In genomic region chr13:112058218-112058617, GRCm38 (mm10) we compare ENCODE assay signal across 12 mouse cellular contexts.
DNase-seq lines count a peak whose midpoint lies in the region; ATAC-seq and TF ChIP-seq lines count a peak whose summit lies in the region.
"Had no signal": no experiment of that assay in that cellular context is flagged by ENCODE, and none has a peak within 500 bp of the region (broad histone marks: within the 10 kb centered on the region; RNA-seq: fewer than 3 reads in every experiment).

No protein-coding gene starts in this region.

- H3K4me1 ChIP-seq in liver, adult 2 months (ENCODE audit: control insufficient read depth, insufficient read depth, low read length): peaks cover 8% of the 10 kb centered on the region
- H3K4me1 ChIP-seq in heart, postnatal 0 days (ENCODE audit: control insufficient read depth, insufficient read depth): no peaks in the 10 kb centered on the region
- no peaks in the 10 kb centered on the region for H3K4me1 ChIP-seq in midbrain, embryonic 15.5 days

- no peaks in the 10 kb centered on the region for H3K36me3 ChIP-seq in liver, adult 2 months (ENCODE audit: control insufficient read depth, insufficient read depth, low read length)
- H3K36me3 ChIP-seq in heart, postnatal 0 days (replicated peaks; ENCODE audit: control insufficient read depth, insufficient read depth, low read length): no peaks in the 10 kb centered on the region
- H3K36me3 ChIP-seq in midbrain, embryonic 15.5 days (replicated peaks): no peaks in the 10 kb centered on the region
- H3K36me3 ChIP-seq: liver, embryonic 15.5 days had no signal

- no peak overlapping the region; the same call in 1 of the 2 replicates for H3K9ac ChIP-seq in liver, adult 2 months (ENCODE audit: low read depth, low read length)
- H3K9ac ChIP-seq in heart, postnatal 0 days (replicated peaks; ENCODE audit: low read depth, low read length): no peak overlapping the region
- no peak overlapping the region for H3K9ac ChIP-seq in midbrain, embryonic 15.5 days
- H3K9ac ChIP-seq: liver, embryonic 15.5 days had no signal

- no peaks in the 10 kb centered on the region for H3K27me3 ChIP-seq in liver, adult 2 months (ENCODE audit: control insufficient read depth, insufficient read depth, low read length)
- H3K27me3 ChIP-seq in heart, postnatal 0 days (ENCODE audit: control insufficient read depth, insufficient read depth, low read length): no peaks in the 10 kb centered on the region
- H3K27me3 ChIP-seq in midbrain, embryonic 15.5 days (replicated peaks): no peaks in the 10 kb centered on the region

- peak overlapping the region; percentile 18; the same call in 1 of the 2 replicates for H3K4me2 ChIP-seq in heart, postnatal 0 days (ENCODE audit: low read depth, low read length)
- H3K4me2 ChIP-seq in midbrain, embryonic 15.5 days: no peak overlapping the region
- H3K4me2 ChIP-seq: liver, embryonic 15.5 days had no signal

- TF ChIP-seq CTCF in liver, adult 2 months (IDR thresholded peaks at IDR 0.05; ENCODE audit: low read depth, low read length): no peak
- no peak for TF ChIP-seq CTCF in heart, postnatal 0 days (IDR thresholded peaks at IDR 0.05; ENCODE audit: low read depth)

- no peak for TF ChIP-seq POLR2A in liver, adult 2 months (IDR thresholded peaks at IDR 0.05; ENCODE audit: extremely low read depth, insufficient read depth, low read length)

- H3K9me3 ChIP-seq in heart, postnatal 0 days (replicated peaks; ENCODE audit: control insufficient read depth, low read length): no peaks in the 10 kb centered on the region
- no peaks in the 10 kb centered on the region for H3K9me3 ChIP-seq in midbrain, embryonic 15.5 days
- H3K9me3 ChIP-seq: liver, embryonic 15.5 days had no signal

- no peak for TF ChIP-seq EP300 in heart, postnatal 0 days (IDR thresholded peaks at IDR 0.05; ENCODE audit: low read depth)

- 21% methylated on average over 11 of the region's 11 CpGs for WGBS in liver, adult 2 months
- 43% methylated on average over 11 of the region's 11 CpGs for WGBS in heart, postnatal 0 days
- 84% methylated on average over 11 of the region's 11 CpGs for WGBS in midbrain, embryonic 15.5 days

- no peak overlapping the region for H3K4me3 ChIP-seq in liver, adult 2 months (ENCODE audit: insufficient read depth, low read depth, low read length)
- H3K4me3 ChIP-seq in heart, postnatal 0 days (ENCODE audit: low read depth, low read length): no peak overlapping the region
- H3K4me3 ChIP-seq in midbrain, embryonic 15.5 days: no peak overlapping the region
- H3K4me3 ChIP-seq: erythroblast, embryonic 14.5 days; liver, embryonic 15.5 days had no signal

- H3K79me2 ChIP-seq in liver, adult 2 months (ENCODE audit: control insufficient read depth, insufficient read depth, low read length): no peaks in the 10 kb centered on the region

- no peak for ATAC-seq in heart, postnatal 0 days (ENCODE audit: insufficient read depth, low read depth)
- no peak for ATAC-seq in midbrain, embryonic 15.5 days (replicated peaks)

- DNase-seq in adrenal gland, adult (ENCODE audit: inconsistent age in 2 of 2, low spot score in 1 of 2): peak; percentile 42 to 76
- no peak for DNase-seq in adrenal gland, postnatal 4 days (ENCODE audit: low spot score in 2 of 2)
- peak; percentile 84 for DNase-seq in liver, adult 2 months (ENCODE audit: extremely low read depth, low read depth, low spot score)
- DNase-seq in liver: no peak
- no peak for DNase-seq in heart, postnatal 0 days (ENCODE audit: low spot score)
- DNase-seq in retina, embryonic 14.5 days (ENCODE audit: low spot score): peak; percentile 13
- DNase-seq in thymus, postnatal 14 days: no peak
- DNase-seq: kidney, postnatal 10 days; right cerebral cortex, adult 18-20 months had no signal

- peak overlapping the region; percentile 0; the same call in 1 of the 2 replicates for H3K27ac ChIP-seq in liver, adult 2 months (replicated peaks; ENCODE audit: insufficient read depth, low read depth, low read length)
- H3K27ac ChIP-seq in heart, postnatal 0 days (ENCODE audit: low read depth): no peak overlapping the region
- no peak overlapping the region for H3K27ac ChIP-seq in midbrain, embryonic 15.5 days
- H3K27ac ChIP-seq: liver, embryonic 15.5 days had no signal

Comparison
In these comparisons a context has a peak if more than half of its experiments do, and no peak if none do; other contexts are left out.
1. DNase-seq: peak in adrenal gland, adult (2 of 2), liver, adult 2 months (single experiment) and retina, embryonic 14.5 days (single experiment); none in adrenal gland, postnatal 4 days (0 of 2), liver (single experiment), heart, postnatal 0 days (single experiment) and thymus, postnatal 14 days (single experiment).